Mouse (Mus musculus) C2C12 (cell line): ENCODE data around the gene Gtf2ird1. TPM values are rescaled to one million over a fixed set of nuclear protein-coding genes. Genes with fewer than 3 reads are reported as not detected.

Experiments
- H3K27me3 ChIP-seq: one replicate; pipeline ENCODE4 v1.6.1; 2011; ENCODE audit not compliant: control insufficient read depth, insufficient read depth, insufficient read length
- H3K36me3 ChIP-seq: one replicate; pipeline ENCODE4 v1.6.1; 2011; ENCODE audit not compliant: control insufficient read depth, insufficient read depth
- H3K4me3 ChIP-seq: one replicate; pipeline ENCODE4 v1.5.1; 2011; ENCODE audit warnings: mild to moderate bottlenecking, control low read depth; ENCODE audit not compliant: poor library complexity, insufficient read depth, severe bottlenecking
- H3K79me2 ChIP-seq: one replicate; pipeline ENCODE4 v1.6.1; 2011; ENCODE audit not compliant: control insufficient read depth, insufficient read depth
- H3K79me3 ChIP-seq: one replicate; pipeline ENCODE4 v1.6.1; 2011; ENCODE audit warnings: low read depth, control low read depth
- H3ac ChIP-seq: one replicate; pipeline ENCODE3; 2011; ENCODE audit warnings: low read depth; ENCODE audit not compliant: control insufficient read depth, insufficient read length
- CEBPB ChIP-seq: IDR thresholded peaks from one replicate; pipeline ENCODE4 v1.6.1; 2011; ENCODE audit warnings: low read depth, mild to moderate bottlenecking, control low read depth, moderate library complexity
- CTCF ChIP-seq: IDR thresholded peaks from one replicate; pipeline ENCODE4 v1.5.1; 2011; ENCODE audit not compliant: control insufficient read depth, insufficient read depth, insufficient read length
- FOSL1 ChIP-seq: IDR thresholded peaks from one replicate; pipeline ENCODE4 v1.8.0; 2011; ENCODE audit warnings: mild to moderate bottlenecking, low read length; ENCODE audit not compliant: poor library complexity, insufficient read depth, severe bottlenecking
- MAX ChIP-seq: IDR thresholded peaks from one replicate; pipeline ENCODE4 v1.6.1; 2011; ENCODE audit warnings: mild to moderate bottlenecking, control low read depth
- MYOD1 ChIP-seq: IDR thresholded peaks from one replicate; pipeline ENCODE4 v1.6.1; 2011; ENCODE audit warnings: low read depth; ENCODE audit not compliant: control insufficient read depth, insufficient read length
- MYOG ChIP-seq: IDR thresholded peaks from one replicate; pipeline ENCODE4 v1.6.1; 2011; ENCODE audit not compliant: control insufficient read depth, insufficient read length; ENCODE audit errors: extremely low read depth
- USF1 ChIP-seq: IDR thresholded peaks from one replicate; pipeline ENCODE4 v1.6.1; 2011; ENCODE audit warnings: low read depth, mild to moderate bottlenecking, control low read depth, moderate library complexity
- polyA plus RNA-seq: library from polyadenylated mRNA; unstranded; fragments of >200 nt; fragmentation: generic; extraction: Trizol; gene quantifications from one replicate; pipeline ENCODE4 v1.2.1, GENCODE M21; 2012; ENCODE audit warnings: missing spikeins

Gene Gtf2ird1
- polyA plus RNA-seq, 1 experiment = 48.6 TPM

- peaks cover 71% of the 10 kb centered on the region for H3K79me3 ChIP-seq
- no peaks in the 10 kb centered on the region for H3K36me3 ChIP-seq
- no peak overlapping the region for H3K4me3 ChIP-seq
- no peak overlapping the region for H3ac ChIP-seq
- no peak for TF ChIP-seq MYOG
- no peak for TF ChIP-seq USF1
- no peak for TF ChIP-seq FOSL1
- TF ChIP-seq CTCF = no peak
- no peak for TF ChIP-seq CEBPB
- TF ChIP-seq MYOD1 = no peak
- TF ChIP-seq MAX = no peak
- peaks cover 100% of the 10 kb centered on the region for H3K79me2 ChIP-seq
- no peaks in the 10 kb centered on the region for H3K27me3 ChIP-seq
Observed at GRCm38 (mm10) chr5:134438676-134439425, 17.7 kb downstream of the Gtf2ird1 start.

DNA sequence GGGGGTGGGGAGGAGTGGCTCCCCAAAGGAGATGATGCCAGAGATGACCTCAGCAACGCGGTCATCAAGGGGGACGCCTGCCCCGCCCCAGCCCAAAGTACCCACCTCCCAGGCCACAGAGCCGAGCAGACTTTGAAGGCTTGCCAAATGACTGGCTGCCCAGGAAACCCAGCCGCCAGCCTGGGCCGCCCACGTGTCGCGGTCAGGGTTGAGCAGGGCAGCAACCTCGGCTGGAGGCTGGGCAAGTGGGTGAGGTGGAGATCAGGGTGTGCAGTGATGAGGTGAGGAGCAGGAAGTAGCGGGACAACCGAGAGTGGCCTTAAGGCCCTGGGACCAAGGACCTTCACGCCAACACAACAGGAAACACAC is 19.1 kb downstream of the Gtf2ird1 start:
- H3K4me3 ChIP-seq = no peak overlapping the region
- TF ChIP-seq USF1 = peak; percentile 57
- no peak for TF ChIP-seq CEBPB
- no peaks in the 10 kb centered on the region for H3K27me3 ChIP-seq
- peaks cover 100% of the 10 kb centered on the region for H3K79me2 ChIP-seq
- peaks cover 69% of the 10 kb centered on the region for H3K79me3 ChIP-seq
- no peak overlapping the region for H3ac ChIP-seq
- no peaks in the 10 kb centered on the region for H3K36me3 ChIP-seq

- Histone ChIP-seq H3K79me2 (peaks cover 100% of the 10 kb centered on the region), H3K27me3 (no peaks in the 10 kb centered on the region), H3ac (no peak overlapping the region), H3K36me3 (no peaks in the 10 kb centered on the region), H3K4me3 (no peak overlapping the region), H3K79me3 (peaks cover 71% of the 10 kb centered on the region)
- TF ChIP-seq MYOD1 (no peak), FOSL1 (no peak), CEBPB (no peak), MYOG (no peak), MAX (no peak), CTCF (no peak), USF1 (no peak)
Observed at GRCm38 (mm10) chr5:134436782-134437458, 19.6 kb downstream of the Gtf2ird1 start.

DNA sequence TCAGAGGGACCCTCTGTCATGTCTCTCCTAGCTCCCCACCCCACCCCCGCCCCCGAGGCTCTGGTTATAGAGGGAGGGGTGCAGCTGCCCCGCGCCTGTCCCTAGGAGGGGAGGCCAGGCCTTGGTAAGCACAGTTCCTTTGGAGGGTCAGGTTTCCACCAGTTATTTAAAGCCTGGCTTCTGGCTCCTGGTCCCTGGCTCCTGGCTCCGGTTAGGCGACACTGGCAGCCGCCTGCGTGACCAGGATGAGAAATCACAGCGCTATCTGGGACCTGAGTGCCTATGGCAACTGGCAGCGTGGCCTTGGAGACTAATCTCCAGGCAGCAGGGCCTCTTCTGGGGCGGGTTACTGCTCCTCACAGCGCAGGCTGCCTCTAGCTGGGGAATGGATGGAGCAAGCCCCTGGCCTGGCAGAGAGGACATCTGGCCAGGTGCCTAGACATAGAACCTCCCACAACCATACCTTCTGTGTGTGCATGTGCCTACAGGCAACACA is 20.6 kb downstream of the Gtf2ird1 start:
- no peak overlapping the region for H3ac ChIP-seq
- H3K79me3 ChIP-seq = peaks cover 71% of the 10 kb centered on the region
- no peak overlapping the region for H3K4me3 ChIP-seq
- H3K27me3 ChIP-seq = no peaks in the 10 kb centered on the region
- peaks cover 100% of the 10 kb centered on the region for H3K79me2 ChIP-seq
- TF ChIP-seq MYOG (no peak), MAX (no peak), CEBPB (no peak), MYOD1 (no peak), FOSL1 (no peak), CTCF (no peak), USF1 (no peak)
- H3K36me3 ChIP-seq = no peaks in the 10 kb centered on the region

DNA sequence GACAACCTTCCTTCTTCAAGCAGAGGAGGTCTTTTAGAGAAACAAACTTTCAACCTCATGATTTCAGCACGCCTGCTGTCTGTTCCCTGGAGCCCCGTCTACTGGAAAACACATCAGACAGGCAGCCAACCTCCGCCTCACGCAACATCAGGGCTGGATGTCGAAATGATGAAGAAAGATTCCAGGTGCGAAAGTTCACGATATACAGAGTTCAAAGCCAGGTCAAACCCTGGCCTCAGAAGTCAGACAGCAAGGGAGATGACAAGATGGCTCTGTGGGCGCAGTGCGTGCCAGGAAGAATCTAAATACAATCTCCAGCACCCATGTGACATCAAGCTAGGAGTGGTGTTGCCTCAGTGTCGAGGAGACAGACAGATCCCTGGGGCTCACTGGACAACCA is 23.4 kb downstream of the Gtf2ird1 start:
- Histone ChIP-seq H3K4me3 (no peak overlapping the region), H3K27me3 (no peaks in the 10 kb centered on the region), H3K79me2 (peaks cover 100% of the 10 kb centered on the region), H3K36me3 (peaks cover 4% of the 10 kb centered on the region), H3ac (no peak overlapping the region), H3K79me3 (peaks cover 70% of the 10 kb centered on the region)
- TF ChIP-seq MAX = no peak
- no peak for TF ChIP-seq FOSL1
- no peak for TF ChIP-seq MYOD1
- no peak for TF ChIP-seq USF1
- TF ChIP-seq CTCF = no peak
- no peak for TF ChIP-seq CEBPB
- TF ChIP-seq MYOG = no peak

DNA sequence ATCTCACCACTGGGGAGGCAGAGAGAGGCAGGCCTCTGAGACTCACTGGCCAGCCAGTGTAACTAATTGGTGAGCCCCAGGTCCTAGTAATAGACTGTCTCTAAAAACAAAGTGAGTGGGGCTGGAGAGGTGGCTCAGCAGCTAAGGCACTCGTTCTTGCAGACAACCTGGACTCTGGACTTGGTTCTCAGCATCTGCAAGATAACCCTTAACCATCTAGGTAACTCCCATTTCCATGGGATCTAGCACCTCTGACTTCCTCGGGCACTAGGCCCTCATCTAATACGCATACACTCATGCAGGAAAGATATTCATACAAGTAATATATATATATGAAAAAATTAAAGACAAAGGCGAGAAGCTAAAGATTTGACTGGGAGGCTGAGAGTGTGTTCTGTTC is 26.4 kb downstream of the Gtf2ird1 start:
- Histone ChIP-seq H3K36me3 (peaks cover 4% of the 10 kb centered on the region), H3ac (no peak overlapping the region), H3K79me3 (peaks cover 83% of the 10 kb centered on the region), H3K79me2 (peaks cover 100% of the 10 kb centered on the region), H3K4me3 (no peak overlapping the region), H3K27me3 (no peaks in the 10 kb centered on the region)
- TF ChIP-seq MYOG (no peak), CEBPB (no peak), MAX (no peak), CTCF (no peak), MYOD1 (no peak), USF1 (no peak), FOSL1 (no peak)
